Mouse (Mus musculus): ENCODE measurements around the gene Bbs9.

- TF ChIP-seq GATA1 (IDR thresholded peaks at IDR 0.05; ENCODE audit: borderline replicate concordance, low read length) (no peak), FLI1 (IDR thresholded peaks at IDR 0.05; ENCODE audit: low read length) (no peak)
These were observed 10.7 kb downstream of the Bbs9 start for GRCm38 (mm10) chr9:22486211-22486610.
